Mouse (Mus musculus) thymus, adult 2 months (tissue): ENCODE measurements around the gene Hps4.

Experiments used
- CTCF ChIP-seq: fragments of 200-500 bp; IDR thresholded peaks from 2 replicates; pipeline ENCODE4 v1.5.1; 2012; ENCODE audit warnings: mild to moderate bottlenecking, control low read depth, low read length, moderate library complexity, borderline replicate concordance; ENCODE audit not compliant: control insufficient read depth, poor library complexity, insufficient read depth; ENCODE audit errors: extremely low read depth
- POLR2A ChIP-seq: fragments of 200-500 bp; IDR thresholded peaks from 2 replicates; pipeline ENCODE4 v1.6.1; 2012; ENCODE audit warnings: mild to moderate bottlenecking, low read length, control low read depth, moderate library complexity; ENCODE audit not compliant: control insufficient read depth, poor library complexity, insufficient read depth; ENCODE audit errors: extremely low read depth

- TF ChIP-seq POLR2A = no peak
- no peak for TF ChIP-seq CTCF
These were observed 1.4 kb downstream of the Hps4 start for GRCm38 (mm10) chr5:112344092-112344960.
